Mouse (Mus musculus) embryonic facial prominence, embryonic 12.5 days (tissue): ENCODE measurements at regions not wholly inside any gene's neighbourhood (a gene's known extent, or its start where the extent isn't known, plus 50 kb on each side); places are given as distances from the start of the nearest gene placed in this dataset.

Source experiments
- ATAC-seq: fragments of 200-750 bp; cut with Nextera tagmentation; 2 replicates; pipeline ENCODE4 v1.8.0; 2017; ENCODE audit not compliant: insufficient number of reproducible peaks, insufficient read depth, low FRiP score, low TSS enrichment
- H3K27ac ChIP-seq: fragments of 300-500 bp; sonication (generic); 2 replicates; pipeline ENCODE4 v1.5.1; 2016; ENCODE audit warnings: mild to moderate bottlenecking
- H3K27me3 ChIP-seq: fragments of 300-500 bp; sonication (generic); 2 replicates; pipeline ENCODE4 v1.6.1; 2016; ENCODE audit warnings: mild to moderate bottlenecking, moderate library complexity
- H3K36me3 ChIP-seq: fragments of 300-500 bp; sonication (generic); 2 replicates; pipeline ENCODE4 v1.6.1; 2016; ENCODE audit warnings: mild to moderate bottlenecking
- H3K4me1 ChIP-seq: fragments of 300-500 bp; sonication (generic); 2 replicates; pipeline ENCODE4 v1.6.1; 2016
- H3K4me2 ChIP-seq: fragments of 300-500 bp; sonication (generic); replicated peaks from 2 replicates; pipeline ENCODE4 v1.6.1; 2016; ENCODE audit warnings: mild to moderate bottlenecking, moderate library complexity
- H3K4me3 ChIP-seq: fragments of 300-500 bp; sonication (generic); 2 replicates; pipeline ENCODE4 v1.5.1; 2016; ENCODE audit warnings: mild to moderate bottlenecking
- H3K9ac ChIP-seq: fragments of 300-500 bp; sonication (generic); 2 replicates; pipeline ENCODE4 v1.6.1; 2016; ENCODE audit warnings: mild to moderate bottlenecking, moderate library complexity
- H3K9me3 ChIP-seq: fragments of 300-500 bp; sonication (generic); 2 replicates; pipeline ENCODE4 v1.6.1; 2016; ENCODE audit warnings: mild to moderate bottlenecking, moderate library complexity
- WGBS: fragments of 180-500 bp; shearing (Covaris S2); methylation state at CpG from one replicate; pipeline ENCODE4 v1.1.7; 2016; 5-methylcytosine and 5-hydroxymethylcytosine counted together

DNA sequence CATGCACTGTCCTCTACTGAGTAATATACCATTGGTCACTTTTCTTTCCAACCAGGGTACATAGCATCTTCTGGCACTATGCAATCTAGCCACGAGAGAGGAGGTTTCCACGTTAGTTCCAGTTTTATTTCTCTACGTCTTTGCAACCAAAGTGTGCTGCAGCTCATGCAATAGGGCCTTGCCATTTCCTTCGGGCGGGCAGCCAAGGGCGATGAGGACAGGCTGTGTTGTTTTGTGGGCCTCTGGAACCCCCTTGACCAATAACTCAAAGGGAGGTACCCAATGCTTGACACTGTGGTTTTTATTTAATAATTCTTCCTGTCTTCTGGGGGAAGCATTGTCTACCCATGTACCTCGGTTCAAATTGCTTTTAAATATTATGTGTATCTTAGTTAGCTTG lies 139.0 kb downstream of the Csl start:
- Histone ChIP-seq H3K27ac (no peak overlapping the region), H3K4me2 (no peak overlapping the region), H3K36me3 (no peaks in the 10 kb centered on the region), H3K9ac (no peak overlapping the region), H3K27me3 (no peaks in the 10 kb centered on the region), H3K4me3 (no peak overlapping the region), H3K4me1 (no peaks in the 10 kb centered on the region), H3K9me3 (no peaks in the 10 kb centered on the region)
- 87% methylated on average over 7 of the region's 7 CpGs for WGBS
- no peak for ATAC-seq

DNA sequence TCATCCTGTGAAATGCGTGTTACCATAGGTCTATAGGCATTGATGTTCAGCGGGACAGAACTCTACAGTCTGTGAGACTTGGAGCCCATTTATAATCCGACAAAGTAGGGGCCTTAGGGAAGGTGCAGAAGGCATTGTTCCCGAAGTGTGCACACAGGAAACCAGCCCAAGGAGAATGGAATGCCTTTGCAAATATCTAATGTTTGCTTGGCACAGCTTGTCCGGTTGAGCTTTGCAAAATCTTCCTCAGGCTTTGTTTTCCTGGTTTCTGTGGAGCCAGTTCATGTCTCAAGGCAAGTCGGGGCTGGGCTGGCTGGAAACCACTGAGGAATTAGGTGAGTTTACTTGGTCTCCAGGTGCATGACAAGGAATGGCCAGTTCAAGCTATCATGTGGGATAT lies 132.1 kb downstream of the Csl start:
- H3K4me2 ChIP-seq: no peak overlapping the region
- no peaks in the 10 kb centered on the region for H3K27me3 ChIP-seq
- no peaks in the 10 kb centered on the region for H3K4me1 ChIP-seq
- no peak overlapping the region for H3K4me3 ChIP-seq
- no peaks in the 10 kb centered on the region for H3K9me3 ChIP-seq
- no peaks in the 10 kb centered on the region for H3K36me3 ChIP-seq
- WGBS: 78% methylated on average over 6 of the region's 6 CpGs
- no peak overlapping the region for H3K27ac ChIP-seq
- no peak for ATAC-seq
- H3K9ac ChIP-seq: no peak overlapping the region

DNA sequence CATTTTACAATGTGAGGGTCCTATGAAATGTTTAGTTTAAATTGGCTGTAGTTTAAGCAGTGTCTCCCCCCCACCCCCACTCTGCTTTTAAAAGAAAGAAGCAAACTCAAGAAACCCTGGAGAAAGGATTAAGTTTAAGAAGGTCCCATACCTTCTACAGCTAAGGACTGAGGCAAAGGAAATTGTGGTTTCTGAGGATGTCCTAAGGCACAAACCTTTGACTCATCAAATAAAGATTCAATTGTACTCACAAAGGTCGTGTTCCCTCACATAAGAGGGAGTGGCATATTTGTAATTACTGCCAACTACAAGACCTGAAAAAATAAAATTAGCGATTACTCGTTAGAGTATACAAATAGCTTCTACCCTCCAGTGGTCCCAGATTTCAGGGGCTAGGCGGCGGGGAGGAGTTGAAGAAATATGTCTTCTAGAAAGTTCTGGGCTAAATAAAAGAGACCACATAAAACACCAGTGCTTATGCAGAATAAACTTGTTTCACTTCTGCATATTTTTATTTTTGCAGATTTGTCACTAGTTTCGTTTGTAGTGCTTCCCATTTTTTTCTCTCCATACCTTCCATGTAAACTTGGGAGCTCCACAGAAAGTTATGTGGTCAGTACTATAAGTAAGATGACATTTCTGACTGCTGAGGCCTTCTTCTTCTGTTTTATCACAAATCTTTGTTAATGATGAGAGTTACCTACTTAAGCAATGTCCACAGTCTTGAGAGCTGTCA lies 127.0 kb downstream of the Csl start:
- H3K4me3 ChIP-seq: no peak overlapping the region
- no peaks in the 10 kb centered on the region for H3K4me1 ChIP-seq
- no peaks in the 10 kb centered on the region for H3K27me3 ChIP-seq
- H3K27ac ChIP-seq: no peak overlapping the region
- H3K9me3 ChIP-seq: no peaks in the 10 kb centered on the region
- WGBS: 55% methylated on average over 6 of the region's 6 CpGs
- H3K4me2 ChIP-seq: no peak overlapping the region
- no peak overlapping the region for H3K9ac ChIP-seq
- ATAC-seq: no peak
- no peaks in the 10 kb centered on the region for H3K36me3 ChIP-seq

DNA sequence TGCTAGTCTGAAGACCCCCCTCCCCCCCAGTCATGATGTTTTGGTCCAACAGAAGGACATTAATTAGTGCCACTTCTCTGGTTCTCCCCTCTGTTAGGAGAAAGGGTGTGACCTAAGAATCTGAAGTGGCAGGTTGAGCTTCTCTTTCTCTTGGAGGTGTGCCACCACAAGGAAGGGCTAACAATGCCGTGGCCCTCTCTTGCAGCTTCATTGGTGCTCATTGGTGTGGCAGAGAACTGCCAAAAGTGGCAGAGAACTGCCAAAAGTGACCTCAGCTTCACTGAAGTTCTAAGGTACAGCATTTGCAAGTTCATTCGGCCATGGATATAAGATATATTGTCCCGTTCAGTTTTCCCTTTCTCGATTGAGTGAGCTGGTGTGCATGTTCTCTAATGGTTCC lies 123.7 kb downstream of the Csl start:
- H3K27me3 ChIP-seq: no peaks in the 10 kb centered on the region
- H3K4me3 ChIP-seq: no peak overlapping the region
- no peaks in the 10 kb centered on the region for H3K4me1 ChIP-seq
- H3K9ac ChIP-seq: no peak overlapping the region
- ATAC-seq: no peak
- 93% methylated on average over 4 of the region's 4 CpGs for WGBS
- no peaks in the 10 kb centered on the region for H3K9me3 ChIP-seq
- no peaks in the 10 kb centered on the region for H3K36me3 ChIP-seq
- H3K27ac ChIP-seq: no peak overlapping the region
- no peak overlapping the region for H3K4me2 ChIP-seq

DNA sequence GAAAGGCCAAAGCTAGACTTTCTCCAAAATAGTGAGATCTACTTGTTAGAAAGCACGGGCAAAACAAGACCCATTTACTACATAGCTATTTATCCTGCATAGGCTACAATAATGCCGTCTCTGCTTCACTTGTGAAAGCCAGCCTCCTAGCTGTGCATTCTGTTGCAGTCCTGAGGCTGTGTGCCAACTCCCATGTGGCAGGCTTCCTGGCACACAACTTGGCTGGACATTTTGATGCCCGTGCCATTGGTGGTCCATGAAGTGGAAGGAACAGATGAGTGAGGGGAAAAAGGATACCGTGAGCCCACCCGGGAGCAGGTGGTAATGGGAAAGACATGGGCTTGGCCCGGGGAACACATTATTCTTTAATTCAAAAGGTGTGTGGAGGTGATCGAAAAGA lies 120.4 kb downstream of the Csl start:
- H3K27ac ChIP-seq: no peak overlapping the region
- 79% methylated on average over 7 of the region's 7 CpGs for WGBS
- no peak overlapping the region for H3K4me2 ChIP-seq
- no peaks in the 10 kb centered on the region for H3K4me1 ChIP-seq
- ATAC-seq: no peak
- H3K27me3 ChIP-seq: no peaks in the 10 kb centered on the region
- no peak overlapping the region for H3K4me3 ChIP-seq
- H3K36me3 ChIP-seq: no peaks in the 10 kb centered on the region
- H3K9me3 ChIP-seq: no peaks in the 10 kb centered on the region
- H3K9ac ChIP-seq: no peak overlapping the region

DNA sequence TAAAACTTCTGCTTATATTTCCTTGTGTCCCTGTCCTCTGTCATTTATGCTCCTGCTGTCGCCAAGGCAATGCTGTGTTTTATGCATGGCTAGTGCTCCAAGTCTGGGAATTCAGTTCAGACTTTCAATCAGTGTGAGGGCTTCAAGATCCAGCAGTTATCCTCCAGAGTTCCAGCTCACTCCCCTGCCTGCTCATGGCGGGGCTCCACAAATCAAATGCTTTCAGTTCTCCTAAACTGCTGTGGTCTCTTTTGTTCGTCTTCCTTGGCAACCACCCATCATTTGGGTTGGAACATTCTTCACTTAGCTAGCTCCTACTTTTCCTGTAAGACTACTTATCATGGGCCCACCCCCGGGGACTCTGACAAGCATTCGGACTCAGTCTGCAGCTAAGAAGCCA lies 120.0 kb downstream of the Csl start:
- Histone ChIP-seq H3K4me2 (no peak overlapping the region), H3K36me3 (no peaks in the 10 kb centered on the region), H3K4me3 (no peak overlapping the region), H3K9me3 (no peaks in the 10 kb centered on the region), H3K27me3 (no peaks in the 10 kb centered on the region), H3K27ac (no peak overlapping the region), H3K4me1 (no peaks in the 10 kb centered on the region), H3K9ac (no peak overlapping the region)
- 69% methylated on average over 5 of the region's 5 CpGs for WGBS
- no peak for ATAC-seq

DNA sequence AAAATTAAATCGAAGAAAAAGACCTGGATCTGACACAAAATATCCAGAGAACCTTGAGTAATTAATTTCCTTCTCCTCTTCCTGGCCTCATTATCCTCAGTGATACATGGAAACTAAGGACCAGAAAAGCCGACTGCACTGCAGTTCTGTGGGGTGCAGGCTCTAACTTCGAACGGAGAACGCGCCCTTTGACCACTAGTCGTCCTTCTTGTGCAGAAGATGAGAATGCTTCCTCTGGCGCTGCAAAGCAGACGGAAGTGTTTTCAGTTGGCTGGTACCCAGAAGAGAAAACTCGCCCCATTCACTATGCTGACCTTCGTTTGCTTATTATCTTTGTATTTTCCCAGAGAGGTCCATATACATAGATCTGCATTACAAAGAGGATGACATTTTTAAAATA lies 117.7 kb downstream of the Csl start:
- Histone ChIP-seq H3K27ac (no peak overlapping the region), H3K27me3 (no peaks in the 10 kb centered on the region), H3K4me3 (no peak overlapping the region), H3K4me2 (no peak overlapping the region), H3K9ac (no peak overlapping the region), H3K4me1 (no peaks in the 10 kb centered on the region), H3K9me3 (no peaks in the 10 kb centered on the region), H3K36me3 (no peaks in the 10 kb centered on the region)
- 10% methylated on average over 11 of the region's 11 CpGs for WGBS
- peak; percentile 64; the same call in 1 of the 2 replicates for ATAC-seq

DNA sequence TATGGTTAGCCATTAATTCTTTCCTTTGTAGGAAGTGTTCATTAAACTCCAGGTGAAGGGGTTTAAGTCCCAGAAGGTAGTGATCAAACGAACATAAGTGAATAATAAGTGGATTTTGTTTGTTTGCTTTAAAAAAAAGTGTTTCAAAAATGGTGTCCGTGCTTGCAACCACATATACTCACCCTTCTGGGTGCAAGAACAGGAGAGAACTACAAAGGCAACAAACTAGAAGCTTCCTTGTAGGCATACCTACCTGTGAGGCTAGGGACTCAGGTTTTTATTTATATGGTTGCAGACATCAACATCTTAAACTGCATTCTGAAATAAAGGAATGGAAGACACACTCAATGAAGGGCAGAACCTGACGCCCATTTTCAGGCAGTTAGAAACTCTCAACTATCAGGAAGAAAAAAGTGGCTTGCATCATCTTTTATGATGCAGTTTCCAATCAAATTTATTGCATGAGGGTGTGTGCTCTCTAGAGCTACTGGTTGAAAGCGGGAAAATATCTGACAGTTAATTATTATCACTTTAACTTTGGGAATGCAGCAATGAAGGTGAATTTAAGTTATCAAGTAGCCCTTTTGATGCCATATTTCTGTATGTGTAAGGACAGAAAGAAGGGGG lies 117.1 kb downstream of the Csl start:
- H3K9me3 ChIP-seq: no peaks in the 10 kb centered on the region
- no peaks in the 10 kb centered on the region for H3K36me3 ChIP-seq
- no peaks in the 10 kb centered on the region for H3K27me3 ChIP-seq
- H3K4me2 ChIP-seq: no peak overlapping the region
- H3K9ac ChIP-seq: no peak overlapping the region
- no peak for ATAC-seq
- H3K27ac ChIP-seq: no peak overlapping the region
- 68% methylated on average over 4 of the region's 4 CpGs for WGBS
- no peaks in the 10 kb centered on the region for H3K4me1 ChIP-seq
- H3K4me3 ChIP-seq: no peak overlapping the region

DNA sequence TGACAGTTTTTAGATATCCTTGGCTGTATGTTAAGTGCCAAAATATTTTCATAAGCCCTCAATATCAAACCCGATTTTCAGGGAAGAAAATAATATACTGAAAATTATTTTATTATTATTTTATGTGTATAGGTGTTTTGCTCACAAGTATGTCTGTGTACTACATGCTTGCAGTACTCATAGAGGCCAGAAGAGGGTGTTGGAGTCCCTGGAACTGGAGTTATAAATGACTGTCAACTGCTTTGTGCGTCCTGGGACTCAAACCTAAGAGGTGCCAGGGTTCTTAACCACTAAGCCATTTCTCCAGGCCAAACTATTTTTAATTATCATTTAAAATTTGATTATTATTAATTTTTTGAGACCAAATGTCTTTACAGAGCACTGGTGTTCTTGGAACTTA lies 114.5 kb downstream of the Csl start:
- ATAC-seq: no peak
- H3K4me2 ChIP-seq: no peak overlapping the region
- no peaks in the 10 kb centered on the region for H3K36me3 ChIP-seq
- H3K4me1 ChIP-seq: no peaks in the 10 kb centered on the region
- H3K9me3 ChIP-seq: no peaks in the 10 kb centered on the region
- H3K27me3 ChIP-seq: no peaks in the 10 kb centered on the region
- WGBS: 48% methylated on average over 2 of the region's 2 CpGs
- H3K27ac ChIP-seq: no peak overlapping the region
- no peak overlapping the region for H3K4me3 ChIP-seq
- H3K9ac ChIP-seq: no peak overlapping the region

DNA sequence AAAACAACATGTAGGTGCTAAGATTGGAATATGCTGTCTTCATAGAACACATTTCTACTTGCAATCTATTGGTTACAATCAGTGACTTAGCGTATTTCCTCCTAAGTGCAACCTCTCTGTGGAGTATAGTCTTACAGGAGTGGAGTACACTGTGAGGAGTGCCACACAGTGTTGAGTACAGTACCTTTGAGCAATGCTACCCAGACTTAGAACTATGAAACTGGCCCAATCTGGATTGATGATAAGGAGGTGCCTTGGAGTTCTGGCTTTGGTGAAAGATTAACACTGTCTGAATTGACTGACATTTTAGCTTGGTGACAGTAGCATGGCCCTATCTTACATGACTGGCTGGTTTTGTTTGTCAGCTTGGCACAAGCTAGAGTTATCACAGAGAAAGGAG lies 107.4 kb downstream of the Csl start:
- no peak for ATAC-seq
- Histone ChIP-seq H3K36me3 (no peaks in the 10 kb centered on the region), H3K27me3 (no peaks in the 10 kb centered on the region), H3K9me3 (no peaks in the 10 kb centered on the region), H3K4me1 (no peaks in the 10 kb centered on the region), H3K4me3 (no peak overlapping the region), H3K27ac (no peak overlapping the region), H3K9ac (no peak overlapping the region), H3K4me2 (no peak overlapping the region)
- WGBS: 85% methylated on average over 1 of the region's 1 CpGs

DNA sequence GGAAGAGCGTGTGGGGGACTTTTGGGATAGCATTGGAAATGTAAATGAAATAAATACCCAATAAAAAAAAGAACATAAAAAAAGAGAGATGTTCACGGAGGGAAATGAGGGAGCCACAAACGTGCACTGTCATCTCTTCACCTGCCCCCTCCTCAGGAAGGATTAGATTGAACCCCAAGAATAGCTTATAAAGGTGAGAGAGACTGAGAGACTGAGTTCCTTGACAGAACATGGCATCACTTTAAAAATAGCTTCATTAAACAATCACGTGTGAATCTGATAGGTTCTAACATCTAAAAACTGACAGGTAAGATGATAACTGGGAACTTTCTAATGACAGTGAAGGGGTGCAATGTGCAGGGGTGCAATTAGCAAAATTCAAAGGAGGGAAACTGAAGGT lies 105.2 kb downstream of the Csl start:
- no peak for ATAC-seq
- 86% methylated on average over 4 of the region's 4 CpGs for WGBS
- Histone ChIP-seq H3K9ac (no peak overlapping the region), H3K36me3 (no peaks in the 10 kb centered on the region), H3K27me3 (no peaks in the 10 kb centered on the region), H3K9me3 (no peaks in the 10 kb centered on the region), H3K4me1 (no peaks in the 10 kb centered on the region), H3K4me2 (no peak overlapping the region), H3K27ac (no peak overlapping the region), H3K4me3 (no peak overlapping the region)

DNA sequence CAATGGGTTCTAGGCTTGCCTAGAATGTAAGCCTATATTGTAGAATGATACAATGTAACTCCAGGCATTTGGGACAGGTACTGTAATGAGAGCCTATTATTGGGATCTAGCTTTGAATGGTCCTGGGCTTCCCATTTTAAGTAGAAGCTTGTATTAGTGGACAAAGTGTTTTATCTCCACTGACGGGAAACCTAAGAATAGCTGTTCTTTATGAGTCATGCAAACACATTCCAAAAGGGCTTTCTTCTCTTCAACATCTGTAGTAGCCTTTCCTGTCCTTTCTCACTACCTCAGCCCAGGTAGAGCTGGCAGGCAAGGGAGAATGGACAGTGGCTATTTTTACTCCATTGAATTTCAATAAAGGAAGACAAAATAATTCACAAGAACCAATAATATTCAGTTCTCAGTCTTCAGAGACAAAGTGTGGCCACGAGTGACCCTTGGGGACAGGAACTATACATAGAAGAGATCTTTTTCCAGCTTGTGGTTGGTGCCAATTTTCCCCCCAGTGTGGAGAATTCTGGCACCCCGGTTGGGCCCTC lies 82.8 kb downstream of the Csl start:
- WGBS: 83% methylated on average over 3 of the region's 3 CpGs
- H3K4me3 ChIP-seq: no peak overlapping the region
- no peak for ATAC-seq
- no peaks in the 10 kb centered on the region for H3K27me3 ChIP-seq
- H3K9me3 ChIP-seq: no peaks in the 10 kb centered on the region
- H3K4me1 ChIP-seq: no peaks in the 10 kb centered on the region
- no peak overlapping the region for H3K4me2 ChIP-seq
- no peak overlapping the region for H3K27ac ChIP-seq
- no peak overlapping the region for H3K9ac ChIP-seq
- H3K36me3 ChIP-seq: no peaks in the 10 kb centered on the region
